Mouse (Mus musculus) T-cell, adult 2 months (primary cell): Measurements from ENCODE around the gene Lima1.

ENCODE experiments used
- DNase-seq: peaks from one replicate; pipeline ENCODE4 v3.0.0; 2022; ENCODE audit warnings: low spot score

Gene Lima1

GRCm38 (mm10) chr15:99733186-99733585 is 142.1 kb downstream of the Lima1 start:
- no peak for DNase-seq

- DNase-seq, result no peak
These were observed 143.6 kb downstream of the Lima1 start for GRCm38 (mm10) chr15:99731678-99732077.

- no peak for DNase-seq
These were observed 144.1 kb downstream of the Lima1 start for GRCm38 (mm10) chr15:99731167-99731566.

- peak; percentile 26 for DNase-seq
These were observed 146.0 kb downstream of the Lima1 start for GRCm38 (mm10) chr15:99729056-99729783.
